Mouse (Mus musculus): ENCODE results near the gene Sufu. TPM values are rescaled to one million over a fixed set of nuclear protein-coding genes. Genes with fewer than 3 reads are reported as not detected.
A peak's percentile ranks its signal among the peaks of the same experiment; 100 is the strongest.

Gene Sufu
- total and polyA plus RNA-seq, 3 experiments: 11.4 to 42.5 TPM; not detected in 1

GRCm38 (mm10) chr19:46367798-46368590 lies 28.7 kb upstream of the Sufu start:
- Histone ChIP-seq H3K27ac (ENCODE audit: control insufficient read depth, low read depth, low read length) (no peak overlapping the region), H3K4me3 (ENCODE audit: control insufficient read depth in 1 of 2, insufficient read depth in 1 of 2, low read depth in 2 of 2, low read length in 2 of 2) (no peak overlapping the region), H3K4me1 (ENCODE audit: control insufficient read depth in 1 of 2, insufficient read depth in 2 of 2, low read length in 2 of 2) (no peaks in the 10 kb centered on the region), H3K9ac (ENCODE audit: control insufficient read depth, low read depth, low read length, poor library complexity, severe bottlenecking) (no peak overlapping the region), H3K9me3 (replicated peaks; ENCODE audit: insufficient read depth, low read length) (no peaks in the 10 kb centered on the region), H3K36me3 (ENCODE audit: control insufficient read depth in 1 of 2, insufficient read depth in 2 of 2, low read length in 2 of 2) (no peaks in the 10 kb centered on the region; a peak in 1 of 4 replicates), H3K27me3 (ENCODE audit: control insufficient read depth in 1 of 2, insufficient read depth in 2 of 2, low read length in 2 of 2) (no peaks in the 10 kb centered on the region), H3K79me2 (ENCODE audit: control insufficient read depth, insufficient read depth, low read length, poor library complexity) (no peaks in the 10 kb centered on the region)
- DNase-seq (ENCODE audit: low read depth, low spot score): no peak
- TF ChIP-seq SMC3 (IDR thresholded peaks at IDR 0.05; ENCODE audit: low read depth, low read length) (no peak), USF2 (IDR thresholded peaks at IDR 0.05; ENCODE audit: borderline replicate concordance in 1 of 2, insufficient read depth in 1 of 2, low read depth in 1 of 2, low read length in 2 of 2) (no peak), CHD2 (IDR thresholded peaks at IDR 0.05; ENCODE audit: low read length) (no peak), RAD21 (IDR thresholded peaks at IDR 0.05; ENCODE audit: low read depth, low read length) (no peak), MAX (IDR thresholded peaks at IDR 0.05; ENCODE audit: low read length) (no peak), JUND (IDR thresholded peaks at IDR 0.05; ENCODE audit: low read depth, low read length) (no peak), SIN3A (IDR thresholded peaks at IDR 0.05; ENCODE audit: low read length) (no peak), CTCF (IDR thresholded peaks at IDR 0.05 in 2 of 3, conservative IDR thresholded peaks at IDR 0.05 in 1 of 3; ENCODE audit: control insufficient read depth in 1 of 3, insufficient read depth in 1 of 3, low read depth in 2 of 3, low read length in 3 of 3, poor library complexity in 1 of 3, severe bottlenecking in 1 of 3) (no peak), ZKSCAN1 (IDR thresholded peaks at IDR 0.05; ENCODE audit: low read depth, low read length) (no peak), RCOR1 (IDR thresholded peaks at IDR 0.05; ENCODE audit: low read depth, low read length) (no peak), MAFK (IDR thresholded peaks at IDR 0.05; ENCODE audit: borderline replicate concordance, low read depth, low read length) (no peak), TCF12 (IDR thresholded peaks at IDR 0.05; ENCODE audit: low read depth, low read length) (no peak), MYB (IDR thresholded peaks at IDR 0.05; ENCODE audit: low read depth, low read length) (no peak), GABPA (IDR thresholded peaks at IDR 0.05; ENCODE audit: low read depth, low read length) (no peak), GATA1 (IDR thresholded peaks at IDR 0.05; ENCODE audit: low read depth, low read length) (no peak), USF1 (IDR thresholded peaks at IDR 0.05; ENCODE audit: low read depth, low read length) (no peak)

GRCm38 (mm10) chr19:46369204-46369603 lies 27.5 kb upstream of the Sufu start:
- DNase-seq (ENCODE audit: low read depth, low spot score): peak; percentile 72
- Histone ChIP-seq H3K9ac (ENCODE audit: control insufficient read depth, low read depth, low read length, poor library complexity, severe bottlenecking) (no peak overlapping the region), H3K79me2 (ENCODE audit: control insufficient read depth, insufficient read depth, low read length, poor library complexity) (no peaks in the 10 kb centered on the region), H3K36me3 (ENCODE audit: control insufficient read depth in 1 of 2, insufficient read depth in 2 of 2, low read length in 2 of 2) (no peaks in the 10 kb centered on the region; a peak in 1 of 4 replicates), H3K9me3 (replicated peaks; ENCODE audit: insufficient read depth, low read length) (no peaks in the 10 kb centered on the region), H3K4me1 (ENCODE audit: control insufficient read depth in 1 of 2, insufficient read depth in 2 of 2, low read length in 2 of 2) (no peaks in the 10 kb centered on the region), H3K4me3 (ENCODE audit: control insufficient read depth in 1 of 2, insufficient read depth in 1 of 2, low read depth in 2 of 2, low read length in 2 of 2) (no peak overlapping the region), H3K27me3 (ENCODE audit: control insufficient read depth in 1 of 2, insufficient read depth in 2 of 2, low read length in 2 of 2) (no peaks in the 10 kb centered on the region), H3K27ac (ENCODE audit: control insufficient read depth, low read depth, low read length) (no peak overlapping the region)
- TF ChIP-seq RAD21 (IDR thresholded peaks at IDR 0.05; ENCODE audit: low read depth, low read length) (peak; percentile 89), ELF1 (IDR thresholded peaks at IDR 0.05; ENCODE audit: low read depth, low read length) (no peak), MXI1 (IDR thresholded peaks at IDR 0.05; ENCODE audit: low read depth, low read length) (0 out of 2 replicates have a peak, but pooled peaks have one; percentile 33), CTCF (IDR thresholded peaks at IDR 0.05 in 2 of 3, conservative IDR thresholded peaks at IDR 0.05 in 1 of 3; ENCODE audit: control insufficient read depth in 1 of 3, insufficient read depth in 1 of 3, low read depth in 2 of 3, low read length in 3 of 3, poor library complexity in 1 of 3, severe bottlenecking in 1 of 3) (peak; percentile 56 to 88 (median 76)), MYC (IDR thresholded peaks at IDR 0.05; ENCODE audit: low read depth, low read length) (no peak), JUND (IDR thresholded peaks at IDR 0.05; ENCODE audit: low read depth, low read length) (no peak), MAZ (IDR thresholded peaks at IDR 0.05; ENCODE audit: low read depth, low read length) (0 out of 2 replicates have a peak, but pooled peaks have one; percentile 48), ETS1 (IDR thresholded peaks at IDR 0.05; ENCODE audit: low read depth, low read length) (no peak), CHD2 (IDR thresholded peaks at IDR 0.05; ENCODE audit: low read length) (no peak), TCF12 (IDR thresholded peaks at IDR 0.05; ENCODE audit: low read depth, low read length) (no peak), ZMIZ1 (IDR thresholded peaks at IDR 0.05; ENCODE audit: low read depth, low read length) (no peak), ZC3H11A (IDR thresholded peaks at IDR 0.05; ENCODE audit: low read depth, low read length) (peak; percentile 77), HCFC1 (IDR thresholded peaks at IDR 0.05; ENCODE audit: low read depth, low read length) (no peak), POLR2AphosphoS5 (IDR thresholded peaks at IDR 0.05; ENCODE audit: borderline replicate concordance, low read depth, low read length) (no peak), UBTF (IDR thresholded peaks at IDR 0.05; ENCODE audit: borderline replicate concordance, insufficient read depth, low read depth, low read length) (no peak), POLR2A (IDR thresholded peaks at IDR 0.05; ENCODE audit: control insufficient read depth in 1 of 2, insufficient read depth in 1 of 2, low read depth in 1 of 2, low read length in 2 of 2, poor library complexity in 1 of 2) (no peak), BHLHE40 (IDR thresholded peaks at IDR 0.05; ENCODE audit: borderline replicate concordance, low read depth, low read length) (no peak), MEF2A (IDR thresholded peaks at IDR 0.05; ENCODE audit: extremely low read depth, insufficient replicate concordance, low read depth, low read length, poor library complexity, severe bottlenecking) (no peak), SMC3 (IDR thresholded peaks at IDR 0.05; ENCODE audit: low read depth, low read length) (peak; percentile 84)
